ENCODE assay signal across 18 mouse cellular contexts in genomic region chr7:141276546-141276945, GRCm38 (mm10). TPM values are rescaled to one million over a fixed set of nuclear protein-coding genes. Genes with fewer than 3 reads are reported as not detected.
A peak's percentile ranks its signal among the peaks of the same experiment; 100 is the strongest.
DNase-seq lines count a peak whose midpoint lies in the region; ATAC-seq and TF ChIP-seq lines count a peak whose summit lies in the region.
"Had no signal": no experiment of that assay in that cellular context is flagged by ENCODE, and none has a peak within 500 bp of the region (broad histone marks: within the 10 kb centered on the region; RNA-seq: fewer than 3 reads in every experiment).

TSS of gene Cdhr5 (minus strand) at chr7:141276786.

- H3K27ac ChIP-seq in kidney, embryonic 14.5 days (ENCODE audit: low read depth, low read length): no peak within 1 kb of the TSS
- peak within 1 kb of the TSS; percentile 95 for H3K27ac ChIP-seq in small intestine, adult 2 months (ENCODE audit: insufficient read depth, low read depth, low read length)
- H3K27ac ChIP-seq in forebrain, embryonic 12.5 days: no peak within 1 kb of the TSS
- H3K27ac ChIP-seq: embryonic facial prominence, embryonic 12.5 days; left cerebral cortex, adult 2 months; limb, embryonic 15.5 days; midbrain, embryonic 12.5 days had no signal

- H3K27me3 ChIP-seq in E14TG2a.4 (ENCODE audit: insufficient read depth, low read length): peaks cover 42% of the 10 kb centered on the region
- H3K27me3 ChIP-seq in kidney, embryonic 14.5 days (ENCODE audit: control insufficient read depth, insufficient read depth, low read length): no peaks in the 10 kb centered on the region
- H3K27me3 ChIP-seq in small intestine, adult 2 months (ENCODE audit: control insufficient read depth, insufficient read depth, low read length): no peaks in the 10 kb centered on the region
- peaks cover 32% of the 10 kb centered on the region for H3K27me3 ChIP-seq in forebrain, embryonic 12.5 days
- H3K27me3 ChIP-seq: Patski had no signal

- H3K4me3 ChIP-seq in E14TG2a.4 (replicated peaks; ENCODE audit: low read length): peak within 1 kb of the TSS; percentile 78
- H3K4me3 ChIP-seq in kidney, embryonic 14.5 days (ENCODE audit: low read length): no peak within 1 kb of the TSS
- peak within 1 kb of the TSS; percentile 79 for H3K4me3 ChIP-seq in small intestine, adult 2 months (ENCODE audit: low read depth, low read length)
- no peak within 1 kb of the TSS for H3K4me3 ChIP-seq in forebrain, embryonic 12.5 days (replicated peaks)
- H3K4me3 ChIP-seq: embryonic facial prominence, embryonic 12.5 days; left cerebral cortex, adult 2 months; limb, embryonic 15.5 days; midbrain, embryonic 12.5 days had no signal

- WGBS in kidney, embryonic 14.5 days: 22% methylated on average over 11 of the region's 11 CpGs
- 22% methylated on average over 11 of the region's 11 CpGs for WGBS in small intestine, adult 2 months
- WGBS in forebrain, embryonic 12.5 days: 86% methylated on average over 11 of the region's 11 CpGs

- TF ChIP-seq POLR2A in small intestine, adult 2 months (IDR thresholded peaks at IDR 0.05; ENCODE audit: low read depth, low read length): peak; percentile 88

- no peaks in the 10 kb centered on the region for H3K36me3 ChIP-seq in E14TG2a.4 (ENCODE audit: insufficient read depth, low read length)
- H3K36me3 ChIP-seq in kidney, embryonic 14.5 days (ENCODE audit: control insufficient read depth, insufficient read depth, low read length): no peaks in the 10 kb centered on the region
- H3K36me3 ChIP-seq in small intestine, adult 2 months (ENCODE audit: control insufficient read depth, insufficient read depth, low read length): peaks cover 37% of the 10 kb centered on the region
- no peaks in the 10 kb centered on the region for H3K36me3 ChIP-seq in forebrain, embryonic 12.5 days (replicated peaks)
- H3K36me3 ChIP-seq: embryonic facial prominence, embryonic 12.5 days; limb, embryonic 15.5 days; midbrain, embryonic 12.5 days had no signal

- H3K9ac ChIP-seq in kidney, embryonic 14.5 days (ENCODE audit: low read depth, low read length): no peak within 1 kb of the TSS
- no peak within 1 kb of the TSS for H3K9ac ChIP-seq in forebrain, embryonic 12.5 days
- H3K9ac ChIP-seq: embryonic facial prominence, embryonic 12.5 days; limb, embryonic 15.5 days; midbrain, embryonic 12.5 days had no signal

- peak; percentile 33; the same call in 1 of the 2 replicates for ATAC-seq in kidney, embryonic 14.5 days (ENCODE audit: low FRiP score, low TSS enrichment)
- no peak for ATAC-seq in forebrain, embryonic 12.5 days (ENCODE audit: low FRiP score)
- ATAC-seq: hindbrain, embryonic 16.5 days; Patski had no signal

- peak; percentile 28 for DNase-seq in cerebellum, adult 11-12 months
- DNase-seq in cerebellum, adult 9-10 months: no peak
- no peak for DNase-seq in layer of hippocampus, adult 9-11 months
- DNase-seq in thymus, postnatal 36 days: no peak
- DNase-seq: cerebellum, adult 2 months; lung, postnatal 10 days had no signal

- no peaks in the 10 kb centered on the region for H3K9me3 ChIP-seq in E14TG2a.4 (ENCODE audit: low read length)
- no peaks in the 10 kb centered on the region for H3K9me3 ChIP-seq in kidney, embryonic 14.5 days (ENCODE audit: control insufficient read depth, low read length)
- no peaks in the 10 kb centered on the region for H3K9me3 ChIP-seq in forebrain, embryonic 12.5 days
- H3K9me3 ChIP-seq: embryonic facial prominence, embryonic 12.5 days; limb, embryonic 15.5 days; midbrain, embryonic 12.5 days had no signal

- TF ChIP-seq CTCF in E14TG2a.4 (conservative IDR thresholded peaks at IDR 0.05; ENCODE audit: low read length): no peak
- no peak for TF ChIP-seq CTCF in small intestine, adult 2 months (IDR thresholded peaks at IDR 0.05; ENCODE audit: extremely low read depth, insufficient read length, insufficient replicate concordance, low read depth, low read length)

- 0 out of 2 replicates have a peak within 1 kb of the TSS, but pooled peaks have one; percentile 1 for H3K4me2 ChIP-seq in kidney, embryonic 14.5 days (replicated peaks; ENCODE audit: low read depth, low read length)
- H3K4me2 ChIP-seq in forebrain, embryonic 12.5 days: no peak within 1 kb of the TSS
- H3K4me2 ChIP-seq: embryonic facial prominence, embryonic 12.5 days; limb, embryonic 15.5 days; midbrain, embryonic 12.5 days had no signal

- peaks cover 38% of the 10 kb centered on the region for H3K4me1 ChIP-seq in E14TG2a.4 (replicated peaks; ENCODE audit: low read depth, low read length)
- peaks cover 4% of the 10 kb centered on the region; the same call in 1 of the 2 replicates for H3K4me1 ChIP-seq in kidney, embryonic 14.5 days (ENCODE audit: control insufficient read depth, insufficient read depth, low read length)
- H3K4me1 ChIP-seq in small intestine, adult 2 months (ENCODE audit: control insufficient read depth, insufficient read depth, insufficient read length, low read length): peaks cover 26% of the 10 kb centered on the region
- peaks cover 18% of the 10 kb centered on the region for H3K4me1 ChIP-seq in forebrain, embryonic 12.5 days

RNA-seq across cellular contexts. Expression of gene Cdhr5, which starts in this region (rescaled TPM):
- polyA plus RNA-seq in kidney, embryonic 14.5 days (2014; fragmentation: Nextera tagmentation; extraction: Ambion mirVana): 1.7 and 3.5 TPM in 2 replicates
- polyA plus RNA-seq in small intestine, adult 2 months (2012; rRNA removed): 536 and 1,345 TPM in 2 replicates
- not detected in 2 replicates for polyA plus RNA-seq in forebrain, embryonic 12.5 days (2016; fragmentation: Nextera tagmentation; extraction: Ambion mirVana)
- polyA plus RNA-seq: embryonic facial prominence, embryonic 12.5 days; forebrain, embryonic 11.5 days; heart, embryonic 14.5 days; hindbrain, embryonic 16.5 days; midbrain, embryonic 12.5 days; Patski had no signal

Comparison
In these comparisons a context has a peak if more than half of its experiments do, and no peak if none do; other contexts are left out.
1. RNA of gene Cdhr5 (polyA plus RNA-seq): 536 to 1,345 TPM in small intestine, adult 2 months; 1.7 to 3.5 TPM in kidney, embryonic 14.5 days and not detected in forebrain, embryonic 12.5 days; every median in the first group is over 100 times any median in the second.
2. H3K4me3 ChIP-seq: peak in E14TG2a.4 (single experiment) and small intestine, adult 2 months (single experiment); none in kidney, embryonic 14.5 days (single experiment) and forebrain, embryonic 12.5 days (single experiment).